Mouse (Mus musculus): ENCODE data around the gene Gabbr2. TPM values are rescaled to one million over a fixed set of nuclear protein-coding genes. Genes with fewer than 3 reads are reported as not detected.

The Gabbr2 gene
- total RNA-seq (2021) = 0.27 TPM in 1 of 2 replicates, not detected in the other
- long read RNA-seq, partial matches to known transcripts = 0 of 1 reads
- long read RNA-seq, other reads (novel, unspliced or antisense) = 1 of 1 reads

DNA sequence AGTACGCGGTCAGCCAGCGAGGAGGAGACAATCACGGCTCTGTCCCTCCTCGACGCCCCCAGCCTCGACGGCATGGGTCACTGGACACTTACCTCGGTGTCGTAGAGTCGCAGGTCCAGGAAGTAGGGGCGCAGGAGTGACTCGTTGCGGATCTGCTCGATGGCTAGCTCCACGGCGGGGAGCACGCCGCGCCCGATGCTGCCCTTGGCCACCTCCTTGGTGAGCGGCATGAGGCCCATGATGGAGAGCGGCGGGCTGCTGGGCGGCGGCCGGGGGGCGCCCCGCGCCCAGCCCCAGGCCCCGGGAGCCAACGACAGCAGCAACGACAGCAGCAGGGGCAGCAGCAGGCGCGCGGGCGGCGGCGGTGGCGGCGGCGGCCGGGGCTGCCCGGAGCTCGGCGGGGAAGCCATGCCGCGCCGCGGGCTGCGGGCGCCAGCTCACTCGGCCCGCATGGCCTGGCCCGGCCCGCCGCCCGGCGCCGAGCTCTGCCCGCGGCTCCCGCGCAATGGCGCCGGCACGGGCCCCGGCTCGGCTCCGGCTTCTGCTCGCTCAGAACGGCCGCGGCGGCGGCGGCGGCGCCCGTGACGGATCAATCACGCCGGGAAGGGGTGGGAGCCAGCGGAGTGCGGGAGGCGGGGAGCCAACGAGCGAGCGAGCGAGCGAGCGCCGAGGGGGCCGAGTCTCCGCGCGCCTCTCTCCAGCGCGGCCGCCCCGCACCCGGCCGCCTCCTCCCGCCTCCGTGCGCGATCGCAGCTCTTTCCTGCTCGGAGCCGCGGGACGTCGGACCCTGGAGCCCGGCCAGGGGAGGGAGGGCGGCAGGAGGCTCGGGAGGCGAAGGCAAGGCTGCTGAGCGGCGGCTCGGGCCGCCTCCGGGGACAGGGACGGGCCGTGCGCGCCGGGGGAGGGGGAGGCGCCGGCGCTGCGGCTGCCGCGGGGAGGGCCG is at the start of gene Gabbr2:
Gene Gabbr2, minus strand, starts transcription at position 858 of the 943 bp plus-strand sequence.
- peak; percentile 10 for DNase-seq

DNA sequence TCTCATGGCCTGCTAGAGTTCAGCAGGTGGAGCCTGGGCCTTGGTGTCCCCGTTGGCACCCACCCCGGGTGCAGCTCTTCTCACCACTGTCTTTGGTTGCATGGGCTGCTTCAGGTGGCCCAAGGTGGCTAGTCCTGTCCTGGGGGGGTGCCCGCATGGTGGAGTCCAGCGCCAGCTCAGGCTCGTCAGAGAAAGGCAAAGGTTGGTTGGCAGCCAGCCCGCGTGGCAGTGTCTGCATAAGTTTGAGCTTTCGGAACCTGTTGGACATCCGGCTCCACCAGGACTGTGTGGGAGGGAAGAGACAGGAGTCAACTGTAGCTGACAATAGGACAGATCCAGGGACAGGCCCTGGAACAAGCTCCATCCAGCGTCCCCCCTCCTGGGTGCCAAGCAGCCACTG is 47.9 kb upstream of the Gabbr2 start:
- no peak for DNase-seq

DNA sequence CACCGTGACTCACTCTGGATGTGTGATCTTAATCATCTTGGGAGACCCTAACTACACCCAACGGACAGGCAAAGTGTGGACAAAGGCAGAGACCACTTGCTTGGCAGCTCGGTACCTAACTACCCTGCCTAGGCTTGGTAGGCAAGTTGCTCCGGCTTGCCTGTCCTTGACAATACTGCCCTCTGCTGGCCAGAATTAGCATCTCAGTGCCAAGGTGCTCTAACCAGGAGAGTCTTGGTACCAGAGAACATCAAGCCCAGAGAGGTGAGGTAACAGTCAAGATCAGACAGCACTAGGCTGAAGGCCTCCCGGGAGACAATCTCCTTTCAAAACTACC is 45.6 kb upstream of the Gabbr2 start:
- peak; percentile 74 for DNase-seq

DNA sequence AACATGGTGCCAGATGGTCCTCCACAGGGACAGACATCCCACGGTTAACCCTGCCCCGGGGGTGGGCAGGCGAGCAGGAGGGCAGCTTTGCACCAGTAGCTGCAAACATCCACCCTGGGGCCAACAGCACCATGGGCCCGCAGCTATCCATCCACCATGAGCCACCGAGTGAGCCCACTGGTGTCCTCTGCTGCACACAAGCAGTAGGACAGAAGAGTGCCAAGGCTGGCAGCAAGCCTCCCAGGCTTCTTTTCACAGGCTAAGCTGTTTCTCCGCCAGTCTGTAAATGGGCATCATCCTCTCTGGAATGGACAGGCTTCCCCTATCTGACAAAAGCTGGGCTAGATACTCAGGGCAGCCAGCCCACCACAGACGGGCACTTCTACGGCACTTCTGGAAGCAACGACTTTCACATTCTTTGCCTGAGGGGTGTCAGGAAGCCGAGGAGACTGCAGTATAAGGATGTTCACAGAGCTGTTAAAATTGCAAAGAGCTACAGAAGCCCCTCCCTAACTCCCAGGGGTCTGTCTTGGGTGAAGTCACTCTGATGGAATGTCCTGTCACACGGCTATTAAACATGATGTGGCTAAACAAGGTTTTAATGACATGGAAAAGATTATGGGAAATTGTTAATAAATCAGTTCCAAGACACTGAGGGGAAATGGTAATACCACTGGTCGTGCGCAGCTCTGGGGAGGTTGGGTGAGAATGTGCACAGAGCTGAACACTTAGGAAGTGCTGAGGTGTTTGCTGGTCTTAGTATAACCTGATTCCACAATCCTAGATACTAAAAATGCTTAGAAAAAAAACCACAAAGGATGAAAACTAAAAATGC is 45.0 kb upstream of the Gabbr2 start:
- no peak for DNase-seq

DNA sequence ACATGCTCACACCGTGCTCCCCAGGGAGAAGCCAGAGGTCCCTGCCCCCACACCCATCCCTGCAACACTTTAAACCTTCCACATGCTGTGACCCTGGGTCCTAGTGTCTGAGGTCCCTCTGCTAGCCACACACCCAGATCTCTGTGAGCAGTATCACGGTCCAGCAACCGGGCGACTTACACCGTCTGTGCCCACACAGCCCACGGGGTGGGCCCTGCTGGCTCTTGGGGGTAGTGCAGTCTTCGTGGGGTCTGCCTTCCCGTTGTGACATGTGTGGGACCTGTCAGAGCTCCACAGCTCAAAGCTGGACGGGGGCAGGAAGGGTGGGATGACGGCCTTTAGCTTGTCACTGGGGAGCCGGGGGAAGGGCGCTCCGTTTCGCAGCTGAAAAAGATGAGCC is 43.9 kb upstream of the Gabbr2 start:
- DNase-seq = no peak

DNA sequence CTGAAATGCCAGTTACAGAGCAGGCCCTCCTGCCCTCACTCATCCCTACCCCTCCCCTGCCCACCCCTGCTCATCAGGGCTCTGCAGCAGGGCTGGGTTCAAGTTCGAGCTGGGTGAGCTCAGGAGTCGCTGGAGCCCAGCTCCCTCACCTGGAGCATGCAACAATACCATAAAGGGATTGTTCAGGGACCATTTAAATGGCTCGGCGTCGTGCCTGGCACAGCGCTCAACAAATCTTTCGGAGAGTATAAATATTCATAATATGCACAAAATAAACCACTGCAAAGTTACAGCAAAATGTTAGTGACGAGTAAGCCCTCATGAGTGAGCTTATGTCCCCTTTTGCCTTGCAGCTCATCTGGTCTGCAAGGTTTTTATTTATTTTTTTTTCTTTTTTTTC is 40.5 kb upstream of the Gabbr2 start:
- no peak for DNase-seq

DNA sequence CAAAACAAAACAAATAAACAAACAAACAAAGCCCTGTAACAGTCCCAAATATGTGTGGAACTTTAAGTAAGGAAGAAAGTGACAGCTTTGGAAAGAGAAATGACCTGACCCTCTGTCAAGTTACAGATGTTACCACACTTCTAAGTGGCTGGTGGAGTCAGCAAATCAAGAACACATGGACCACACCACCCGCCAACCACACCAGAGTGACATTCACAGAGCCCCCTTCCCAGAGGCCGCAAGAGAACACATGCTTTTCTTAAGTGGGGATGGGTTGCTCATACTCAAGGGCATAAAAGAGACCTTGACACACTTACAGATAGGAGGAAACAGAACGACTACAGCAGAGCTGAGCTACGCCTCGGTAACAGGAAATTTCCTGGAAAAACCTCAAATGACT is 37.1 kb upstream of the Gabbr2 start:
- DNase-seq = no peak

DNA sequence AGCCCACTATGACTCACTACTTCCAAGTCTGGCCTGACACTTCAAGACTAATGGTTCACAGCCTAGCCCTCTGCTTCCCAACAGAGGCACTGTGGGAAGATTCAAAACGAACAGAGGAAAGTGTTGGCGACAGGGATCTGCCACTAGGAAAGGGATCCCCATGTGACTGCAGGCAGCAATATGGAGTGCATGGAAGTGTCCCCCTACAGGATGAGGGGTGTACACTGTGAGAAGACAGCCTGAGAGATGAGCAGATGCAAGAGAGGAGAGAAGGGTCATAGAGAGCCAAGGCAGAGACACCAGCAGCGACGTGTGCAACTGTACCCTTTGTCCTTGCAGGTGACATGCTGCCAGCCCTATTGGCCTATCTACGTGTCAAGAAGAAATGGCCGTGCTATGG is 32.3 kb upstream of the Gabbr2 start:
- DNase-seq = no peak

DNA sequence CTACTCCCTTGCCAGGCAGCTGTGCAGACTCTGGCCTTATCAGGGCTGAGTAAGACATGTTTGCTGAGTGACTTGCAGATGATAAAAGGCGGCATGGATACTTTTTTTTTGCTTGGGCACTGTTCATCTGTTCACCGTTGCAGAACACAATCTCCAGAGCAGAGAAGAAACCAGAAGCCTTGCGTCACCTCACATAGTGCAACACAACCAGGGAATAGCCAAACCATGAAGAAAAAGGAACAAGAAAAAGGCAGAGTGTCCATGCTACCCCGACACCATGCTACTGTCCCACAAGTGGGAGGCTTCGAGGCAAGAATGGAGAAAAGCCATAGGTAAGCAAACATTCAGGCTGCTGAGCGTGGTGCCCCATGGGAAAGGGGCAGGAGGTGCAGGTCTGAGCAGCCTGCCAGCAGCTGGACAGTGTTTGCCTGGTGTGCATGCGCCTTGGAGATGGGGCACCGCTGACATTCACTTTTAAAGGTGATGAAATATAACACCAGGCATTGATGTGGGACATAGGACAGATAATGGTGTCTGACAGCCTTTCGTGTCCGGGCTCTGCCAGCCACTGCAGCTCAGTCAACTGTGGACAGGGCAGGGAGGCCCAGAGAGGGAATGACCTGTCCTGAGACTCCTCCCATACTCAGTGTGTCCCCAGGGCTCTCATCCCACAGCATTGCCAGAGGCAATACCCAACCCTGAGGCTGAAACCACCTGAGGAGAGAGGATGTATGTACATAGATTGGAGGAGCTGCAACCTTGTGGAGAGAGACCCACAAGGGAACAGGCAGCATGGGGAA is 31.3 kb upstream of the Gabbr2 start:
- no peak for DNase-seq

DNA sequence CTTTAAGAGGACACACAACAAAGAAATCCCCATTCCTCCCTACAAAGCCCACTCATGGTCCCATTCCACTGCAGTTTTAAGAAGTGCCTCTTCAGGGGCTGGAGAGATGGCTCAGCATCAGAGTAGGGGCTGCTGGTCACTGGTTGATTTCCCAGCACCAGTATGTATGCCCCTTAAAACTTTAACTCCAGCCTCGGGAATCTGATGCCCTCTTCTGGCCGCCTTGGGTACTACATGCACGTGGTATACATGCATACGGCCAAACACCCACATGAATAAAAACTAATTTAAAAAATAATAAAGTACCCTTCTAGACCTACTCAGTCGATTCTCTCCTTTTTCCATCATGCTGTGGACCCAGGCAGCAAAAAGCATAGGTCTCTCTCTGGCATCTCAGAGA is 28.9 kb upstream of the Gabbr2 start:
- peak; percentile 69 for DNase-seq

DNA sequence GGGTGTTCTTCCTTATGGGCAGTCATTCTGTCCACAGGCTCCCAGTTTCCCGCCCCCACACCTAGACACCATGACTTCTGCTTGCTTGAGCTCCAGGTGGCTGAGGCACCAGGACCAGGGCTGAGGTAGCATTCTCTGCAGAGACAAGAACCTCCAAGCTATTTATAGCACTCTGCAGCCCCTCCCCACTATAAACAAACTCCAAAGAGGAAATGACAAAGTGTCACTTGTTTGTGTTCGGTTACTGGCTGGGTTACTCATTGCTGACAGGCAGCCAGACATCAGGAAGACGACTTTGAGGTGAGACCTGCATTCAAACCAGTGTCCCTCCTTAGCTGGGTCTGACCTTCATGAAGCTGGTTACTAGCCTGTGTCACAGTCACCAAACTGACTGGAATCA is 23.5 kb upstream of the Gabbr2 start:
- no peak for DNase-seq

DNA sequence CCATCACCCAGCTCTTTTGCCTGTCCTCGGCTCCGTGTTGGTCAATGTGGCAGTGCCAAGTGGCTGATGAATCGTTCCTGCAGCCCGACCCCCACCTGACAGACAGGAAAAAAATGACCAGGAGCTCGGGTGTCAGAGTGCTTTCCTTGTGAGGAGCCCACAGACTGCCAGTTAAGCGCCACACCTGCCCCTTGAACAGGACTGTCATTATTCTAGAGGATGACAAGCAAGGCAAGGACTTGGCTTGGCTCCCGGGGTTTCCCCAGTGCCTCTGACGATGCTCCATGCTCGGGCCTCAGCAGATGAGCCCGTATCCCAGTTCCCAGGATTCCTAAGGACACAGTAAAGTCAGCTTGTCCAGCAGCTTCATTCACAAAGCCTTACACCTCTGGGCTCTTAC is 20.8 kb upstream of the Gabbr2 start:
- DNase-seq = peak; percentile 44

DNA sequence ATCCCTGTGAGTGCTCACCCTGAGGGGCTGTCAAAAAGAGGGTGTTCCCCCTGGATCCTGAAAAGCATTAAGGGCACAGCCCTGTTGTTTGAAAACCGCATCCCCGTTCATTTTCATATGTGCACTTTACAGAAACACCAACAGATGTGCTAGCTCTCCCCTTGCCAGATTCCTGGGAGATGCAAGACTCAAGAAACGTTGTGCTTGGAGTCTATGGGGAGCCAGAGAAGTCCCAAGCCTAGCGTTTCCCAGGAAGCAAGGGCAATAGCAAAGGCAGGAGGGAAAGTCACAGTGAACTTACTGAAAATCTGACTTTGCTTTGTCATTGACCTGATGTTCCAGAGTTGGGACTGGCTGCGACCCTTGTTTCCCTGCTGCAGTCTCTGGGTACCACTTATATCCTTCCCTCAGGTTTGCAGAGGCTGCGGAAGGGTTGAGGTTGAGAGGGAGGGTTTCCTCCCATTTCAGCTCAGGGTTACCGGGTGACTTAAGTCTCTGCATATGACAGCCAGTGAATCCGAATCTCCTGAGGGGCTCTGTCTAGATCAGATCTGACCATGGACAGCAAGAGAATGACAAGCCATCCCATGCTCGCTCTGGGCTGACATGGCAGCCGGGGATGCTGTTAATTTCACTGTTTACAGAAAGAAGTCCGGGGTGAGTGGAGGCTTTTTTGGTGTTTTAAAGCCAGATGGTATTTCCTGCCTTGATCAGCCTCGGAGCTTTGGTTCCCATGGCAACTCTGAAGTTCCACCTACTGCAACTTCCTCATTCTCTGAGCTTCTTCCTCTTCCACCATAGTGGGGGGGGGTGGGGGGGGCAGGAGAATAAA is 18.9 kb upstream of the Gabbr2 start:
- DNase-seq = no peak

DNA sequence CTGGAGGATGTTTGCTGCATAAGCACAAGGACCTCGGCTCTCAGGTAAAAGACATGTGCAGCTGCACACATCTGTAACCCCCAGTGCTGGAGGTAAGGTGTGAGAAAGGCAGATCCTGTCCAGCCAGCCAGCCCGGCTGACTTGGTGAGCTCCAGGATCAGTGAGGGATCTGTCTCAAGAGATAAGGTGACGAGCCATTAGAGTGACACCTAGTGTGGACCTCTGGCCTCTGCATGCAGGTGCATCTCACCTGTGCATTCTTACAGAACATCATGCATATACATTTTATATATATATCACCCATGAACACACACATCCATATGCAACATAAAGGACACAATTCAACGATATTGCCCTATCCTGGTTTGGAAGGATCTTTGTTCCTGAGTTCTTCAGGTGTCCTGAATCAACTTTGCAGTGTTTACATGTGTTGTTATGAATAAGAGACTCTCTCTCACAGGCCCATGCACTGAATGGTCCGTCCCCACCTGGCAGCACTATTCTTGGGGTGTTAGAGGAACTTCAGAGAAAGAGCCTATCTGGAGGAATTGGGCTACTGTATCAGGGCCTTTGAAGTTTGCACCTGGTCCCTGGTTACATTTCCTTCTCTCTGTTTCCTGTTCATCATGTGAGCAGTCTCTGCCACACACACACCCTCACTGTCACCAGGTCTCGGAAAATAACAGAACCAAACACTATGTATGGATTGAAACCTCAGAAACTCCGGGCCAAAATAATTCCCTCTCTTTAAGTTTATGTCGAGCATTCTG is 9.1 kb upstream of the Gabbr2 start:
- DNase-seq = no peak

DNA sequence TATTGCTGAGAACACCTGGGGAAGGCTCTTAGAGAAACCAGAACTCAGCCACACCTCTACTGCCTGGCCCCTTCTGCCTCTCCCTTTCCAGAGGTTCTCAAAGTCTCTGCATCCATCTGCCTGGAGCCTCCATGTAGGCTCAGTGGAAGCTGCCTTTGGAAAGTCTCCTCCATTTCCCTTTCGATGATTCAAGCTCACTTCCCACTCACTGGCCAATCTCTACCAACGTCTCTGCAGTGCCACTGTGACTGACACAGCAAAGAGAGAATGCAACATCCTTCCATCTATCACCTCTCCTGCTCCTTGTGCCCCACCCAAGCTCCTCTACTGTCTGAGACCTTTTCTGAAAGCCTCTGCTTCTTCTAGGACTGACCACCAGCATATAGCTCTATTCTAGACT is 6.3 kb upstream of the Gabbr2 start:
- DNase-seq = no peak

DNA sequence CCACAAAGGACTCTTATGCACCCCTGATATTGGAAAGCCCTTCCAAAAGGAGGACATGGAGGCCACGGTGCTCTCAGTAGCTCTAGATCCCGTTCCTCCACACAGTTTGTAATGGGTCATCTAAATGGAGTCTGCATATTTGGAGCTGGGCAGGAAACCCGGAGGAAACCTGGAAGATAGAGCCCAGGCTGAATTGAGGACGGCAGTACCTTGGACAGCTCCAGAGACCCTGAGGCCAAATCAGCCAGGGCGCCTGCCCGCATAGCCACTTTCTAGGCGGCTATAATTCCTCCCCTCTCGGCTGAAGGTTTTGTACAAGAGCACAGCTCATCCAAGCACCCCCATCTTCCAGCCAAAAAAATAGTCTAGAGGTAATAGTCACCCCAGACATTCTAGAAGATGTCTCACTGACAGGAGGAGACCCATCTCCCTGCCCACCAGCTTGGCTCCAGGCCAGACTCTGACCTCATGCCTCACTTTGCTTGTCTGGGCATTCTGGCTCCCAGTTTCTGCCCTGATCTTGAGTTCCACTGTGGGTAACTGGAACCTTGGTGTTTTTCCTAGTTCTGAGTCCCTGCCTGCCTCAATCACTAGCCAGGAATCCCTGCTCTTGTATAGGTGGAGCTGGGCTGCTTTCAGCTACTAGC is 1.3 kb upstream of the Gabbr2 start:
- DNase-seq = peak; percentile 66

DNA sequence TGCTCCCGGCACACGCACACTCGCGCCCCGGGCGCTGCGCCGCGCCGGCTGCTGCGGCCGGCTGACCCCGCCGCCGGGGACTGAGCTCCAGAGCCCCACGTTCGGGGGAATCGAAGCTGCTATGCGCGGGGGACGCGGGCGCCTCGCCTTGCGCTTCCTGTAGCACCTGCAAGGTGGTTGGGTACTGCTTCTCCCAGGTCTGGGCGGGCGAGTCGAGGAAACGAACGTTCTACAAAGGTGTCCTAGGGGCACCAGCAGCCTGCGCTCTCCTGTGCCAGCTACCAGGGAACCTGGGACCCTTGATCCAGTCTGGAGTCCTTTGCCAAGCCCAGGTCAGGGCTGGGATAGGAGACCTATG is 265 bp upstream of the Gabbr2 start:
- DNase-seq = no peak

DNA sequence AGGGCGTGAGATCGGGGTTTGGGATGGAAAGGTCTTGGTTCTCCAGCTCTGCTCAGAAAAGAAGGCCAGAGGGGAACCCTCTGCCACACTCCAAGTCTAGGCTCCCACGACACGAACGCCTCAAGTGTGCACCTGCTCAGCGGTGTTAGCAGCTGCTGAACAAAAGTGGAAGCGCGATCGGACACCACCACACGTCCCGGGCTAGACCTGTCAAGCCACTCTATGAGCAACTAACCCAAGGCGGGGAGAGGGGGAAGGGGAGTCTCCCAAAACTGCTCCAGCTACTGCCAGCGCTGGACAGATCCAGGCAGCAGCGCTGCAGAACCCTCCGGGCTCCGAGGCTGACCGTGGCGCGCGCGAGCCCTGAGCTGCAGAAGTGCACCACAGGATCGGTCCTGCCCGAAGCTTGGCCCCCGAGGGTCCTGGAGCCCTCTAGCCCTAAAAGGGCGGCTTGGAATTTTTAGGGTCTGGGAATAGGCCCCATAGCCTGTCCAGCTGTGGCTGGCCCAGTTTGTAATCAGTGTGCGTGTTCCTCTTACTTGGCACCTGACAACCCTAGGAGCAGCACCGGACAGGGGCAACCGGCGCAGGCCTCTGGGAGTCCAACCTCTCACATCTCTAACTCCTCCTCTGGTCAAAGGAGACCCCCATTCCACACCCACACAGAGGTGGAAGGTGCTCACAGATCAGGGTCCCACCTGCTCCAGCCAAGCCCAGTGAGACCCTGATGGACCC is 1.2 kb downstream of the Gabbr2 start:
- DNase-seq = peak; percentile 19

DNA sequence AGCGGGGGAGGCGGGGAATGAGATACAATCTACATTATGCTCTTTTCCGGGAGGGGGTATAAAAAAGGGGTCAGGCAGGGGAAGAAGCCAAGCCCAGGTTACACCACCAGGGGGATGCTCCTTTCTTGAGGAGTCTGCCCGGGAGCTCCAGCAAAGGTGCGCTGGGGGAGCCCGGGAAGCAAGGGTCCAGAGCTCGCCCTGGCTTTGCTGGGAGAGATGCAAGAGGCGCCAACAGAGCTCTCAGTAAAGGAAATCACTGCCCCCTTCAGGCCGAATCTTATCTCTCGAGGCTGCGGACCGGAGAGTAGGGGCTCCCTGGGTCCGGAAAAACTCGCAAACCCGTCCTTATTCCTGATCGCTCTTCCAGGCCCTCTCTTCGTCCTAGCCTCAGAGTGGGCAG is 1.8 kb downstream of the Gabbr2 start:
- peak; percentile 24 for DNase-seq

DNA sequence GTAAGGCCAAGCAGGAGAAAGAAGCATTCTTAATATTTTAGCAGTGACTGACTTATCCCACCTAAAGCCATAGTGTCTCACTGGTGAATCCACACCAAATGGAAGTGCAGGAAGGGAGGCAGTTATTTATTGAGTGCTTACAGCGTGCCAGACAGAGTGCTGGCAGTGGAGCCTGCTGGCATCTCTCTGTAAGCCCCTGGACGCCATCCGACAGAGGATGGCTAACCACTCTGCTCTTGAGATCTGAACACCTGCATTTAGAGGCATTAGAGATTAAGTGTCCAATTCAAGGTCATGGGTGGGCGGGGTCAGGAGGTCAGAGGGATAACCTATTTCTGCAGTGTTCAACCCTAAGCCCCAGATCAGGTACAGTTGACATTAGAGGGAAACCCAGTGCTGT is 2.8 kb downstream of the Gabbr2 start:
- DNase-seq = no peak
